Mouse (Mus musculus) megakaryocyte, embryonic 14.5 days (primary cell): ENCODE data around the gene Wdr95. TPM values are rescaled to one million over a fixed set of nuclear protein-coding genes. Genes with fewer than 3 reads are reported as not detected.

Experiments used
- H3K27me3 ChIP-seq: replicated peaks from 2 replicates; pipeline ENCODE3; 2012; ENCODE audit warnings: inconsistent platforms
- H3K36me3 ChIP-seq: replicated peaks from 2 replicates; pipeline ENCODE3; 2012; ENCODE audit warnings: low read length, inconsistent platforms, mixed read lengths
- H3K4me1 ChIP-seq: 2 replicates; pipeline ENCODE4 v1.6.1; 2012; ENCODE audit warnings: inconsistent platforms
- H3K4me3 ChIP-seq: replicated peaks from 2 replicates; pipeline ENCODE3; 2012; ENCODE audit warnings: moderate library complexity, mild to moderate bottlenecking, inconsistent platforms
- H3K9me3 ChIP-seq: 2 replicates; pipeline ENCODE4 v1.6.1; 2012; ENCODE audit warnings: inconsistent platforms
- FLI1 ChIP-seq: IDR thresholded peaks from 2 replicates; pipeline ENCODE4 v1.6.1; 2012; ENCODE audit warnings: low read length, inconsistent platforms, mixed read lengths
- GATA1 ChIP-seq: IDR thresholded peaks from 3 replicates; pipeline ENCODE4 v1.6.1; 2012; ENCODE audit warnings: mixed read lengths, low read length, inconsistent platforms, borderline replicate concordance
- polyA plus RNA-seq: library from polyadenylated mRNA; stranded (reverse); fragments of >175 nt; gene quantifications from 2 replicates; pipeline ENCODE4 v1.2.3, GENCODE M21; 2012; ENCODE audit warnings: low replicate concordance; ENCODE audit not compliant: insufficient read depth

The Wdr95 gene
- polyA plus RNA-seq, 1 experiment, result not detected

DNA sequence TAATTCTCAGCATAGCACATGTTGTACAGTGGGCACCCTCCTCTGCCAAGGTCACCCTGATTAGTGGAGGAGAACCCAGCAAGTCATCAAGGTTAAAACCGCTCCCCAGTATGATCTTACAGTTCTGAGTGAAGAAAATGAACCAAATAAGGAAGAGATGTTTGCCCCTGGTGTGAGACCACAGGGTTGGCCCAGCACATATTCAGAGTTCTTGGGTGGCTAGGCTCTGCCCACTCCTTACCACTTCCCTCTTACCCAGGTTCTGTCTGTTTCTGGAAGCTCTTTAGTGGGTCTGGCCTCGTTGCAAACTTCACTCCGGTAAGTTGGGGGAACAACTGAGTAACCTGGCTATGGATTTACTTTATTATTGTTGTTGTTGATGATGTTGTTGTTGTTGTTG, 65.7 kb downstream of the Wdr95 start:
- TF ChIP-seq GATA1 (no peak), FLI1 (no peak)

DNA sequence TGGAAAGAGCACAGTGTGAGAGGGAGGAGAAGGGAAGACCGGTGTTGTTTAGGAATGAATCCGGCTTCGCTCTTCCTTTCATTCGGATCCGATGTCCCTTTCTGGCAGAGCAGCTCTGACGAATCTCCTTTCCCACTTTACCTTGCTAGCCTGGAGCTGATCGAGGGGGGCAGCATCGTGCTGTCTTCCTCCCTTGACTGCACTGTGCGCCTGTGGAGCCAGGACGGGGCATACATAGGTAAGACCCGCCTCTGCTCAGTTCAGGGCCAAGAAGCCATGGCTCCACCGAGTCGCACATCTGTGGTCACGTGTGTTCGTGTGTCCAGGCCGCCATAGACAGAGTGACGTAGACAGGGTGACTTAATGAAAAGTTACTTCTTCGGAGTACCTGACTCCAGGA, 68.9 kb downstream of the Wdr95 start:
- H3K27me3 ChIP-seq, result peaks cover 7% of the 10 kb centered on the region
- H3K9me3 ChIP-seq, result peaks cover 36% of the 10 kb centered on the region
- no peaks in the 10 kb centered on the region for H3K36me3 ChIP-seq
- no peak overlapping the region for H3K4me3 ChIP-seq
- no peak for TF ChIP-seq FLI1
- TF ChIP-seq GATA1, result no peak
- H3K4me1 ChIP-seq, result peaks cover 4% of the 10 kb centered on the region; the same call in 1 of the 2 replicates

More for the DNA sequence above, 65.7 kb downstream of the Wdr95 start:
- peaks cover 1% of the 10 kb centered on the region; the same call in 1 of the 2 replicates for H3K4me1 ChIP-seq
- no peaks in the 10 kb centered on the region for H3K36me3 ChIP-seq
- no peak overlapping the region for H3K4me3 ChIP-seq
- H3K27me3 ChIP-seq, result peaks cover 4% of the 10 kb centered on the region
- peaks cover 29% of the 10 kb centered on the region for H3K9me3 ChIP-seq

DNA sequence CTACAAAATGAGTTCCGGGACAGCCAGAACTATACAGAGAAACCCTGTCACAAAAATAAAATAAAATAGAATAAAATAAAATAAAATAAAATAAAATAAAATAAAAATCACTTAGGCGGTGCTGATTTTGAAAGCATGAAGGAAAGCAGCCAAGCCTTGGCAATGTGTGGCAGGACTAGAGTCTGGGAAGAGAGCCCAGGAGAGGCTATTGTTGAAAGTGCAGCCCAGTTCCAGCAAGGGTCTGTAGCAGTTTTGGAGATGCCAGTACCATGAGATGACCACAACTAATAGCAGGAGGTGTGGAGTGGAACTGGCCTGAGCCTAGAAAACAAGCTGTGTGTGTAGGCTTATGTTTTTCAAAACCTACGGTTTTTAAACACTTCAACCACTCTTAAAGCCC, 73.5 kb downstream of the Wdr95 start:
- Histone ChIP-seq H3K36me3 (no peaks in the 10 kb centered on the region), H3K27me3 (peaks cover 7% of the 10 kb centered on the region), H3K9me3 (peaks cover 42% of the 10 kb centered on the region), H3K4me1 (peaks cover 8% of the 10 kb centered on the region), H3K4me3 (no peak overlapping the region)
- TF ChIP-seq GATA1 (no peak), FLI1 (no peak)

DNA sequence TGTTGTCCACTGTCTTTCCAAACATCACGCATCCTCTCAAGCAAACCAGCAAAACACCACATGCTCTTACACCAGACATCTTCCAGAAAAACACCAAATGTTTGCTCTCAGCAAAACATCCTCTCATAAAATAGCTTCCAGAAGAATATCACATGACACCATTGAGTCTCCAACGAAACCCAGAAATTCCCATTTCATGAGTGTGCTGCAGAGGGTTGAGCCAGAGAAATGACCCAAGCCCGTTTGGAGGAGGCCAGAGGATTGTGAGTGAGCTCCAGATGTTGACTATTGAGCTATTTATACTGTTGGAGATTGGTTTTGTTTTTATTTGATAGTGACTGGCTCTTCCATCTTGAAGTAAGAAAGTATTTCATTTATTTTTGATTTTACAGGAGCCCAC, 74.8 kb downstream of the Wdr95 start:
- Histone ChIP-seq H3K36me3 (no peaks in the 10 kb centered on the region), H3K27me3 (peaks cover 3% of the 10 kb centered on the region), H3K4me1 (peaks cover 8% of the 10 kb centered on the region), H3K9me3 (peaks cover 38% of the 10 kb centered on the region), H3K4me3 (no peak overlapping the region)
- no peak for TF ChIP-seq FLI1
- no peak for TF ChIP-seq GATA1

DNA sequence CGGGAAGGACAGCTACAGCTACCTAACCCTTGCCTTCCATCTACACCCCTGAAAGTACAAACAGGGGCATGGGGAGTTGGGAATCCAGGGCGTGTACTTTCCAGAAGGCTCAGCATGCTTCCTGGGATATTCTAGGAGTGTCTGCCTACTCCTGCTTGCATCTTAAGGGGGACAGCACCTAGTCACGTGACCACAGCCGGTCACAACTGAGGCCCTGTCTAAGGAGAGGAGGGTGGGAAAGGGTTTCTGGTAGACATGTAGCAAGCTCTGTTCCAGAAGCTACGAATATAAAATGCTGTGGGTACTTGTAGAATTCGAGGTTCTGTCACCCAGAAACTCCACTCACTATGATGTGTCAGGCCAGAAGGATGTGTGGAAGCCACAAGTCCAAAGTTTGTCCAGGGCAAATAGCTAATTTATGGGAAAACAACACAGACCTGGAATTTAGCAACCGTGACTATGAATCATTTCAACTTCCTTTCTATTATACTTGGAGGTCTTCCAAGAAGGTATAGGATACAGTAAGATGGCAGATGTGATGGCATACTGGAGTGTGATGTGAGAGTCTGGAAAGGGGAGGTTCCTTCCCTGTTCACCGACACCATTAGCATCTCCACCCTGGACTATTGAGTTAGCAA, 78.7 kb downstream of the Wdr95 start:
- Histone ChIP-seq H3K4me1 (peaks cover 9% of the 10 kb centered on the region), H3K36me3 (no peaks in the 10 kb centered on the region), H3K9me3 (peaks cover 30% of the 10 kb centered on the region), H3K27me3 (peaks cover 2% of the 10 kb centered on the region), H3K4me3 (no peak overlapping the region)
- TF ChIP-seq FLI1 (no peak), GATA1 (no peak)

DNA sequence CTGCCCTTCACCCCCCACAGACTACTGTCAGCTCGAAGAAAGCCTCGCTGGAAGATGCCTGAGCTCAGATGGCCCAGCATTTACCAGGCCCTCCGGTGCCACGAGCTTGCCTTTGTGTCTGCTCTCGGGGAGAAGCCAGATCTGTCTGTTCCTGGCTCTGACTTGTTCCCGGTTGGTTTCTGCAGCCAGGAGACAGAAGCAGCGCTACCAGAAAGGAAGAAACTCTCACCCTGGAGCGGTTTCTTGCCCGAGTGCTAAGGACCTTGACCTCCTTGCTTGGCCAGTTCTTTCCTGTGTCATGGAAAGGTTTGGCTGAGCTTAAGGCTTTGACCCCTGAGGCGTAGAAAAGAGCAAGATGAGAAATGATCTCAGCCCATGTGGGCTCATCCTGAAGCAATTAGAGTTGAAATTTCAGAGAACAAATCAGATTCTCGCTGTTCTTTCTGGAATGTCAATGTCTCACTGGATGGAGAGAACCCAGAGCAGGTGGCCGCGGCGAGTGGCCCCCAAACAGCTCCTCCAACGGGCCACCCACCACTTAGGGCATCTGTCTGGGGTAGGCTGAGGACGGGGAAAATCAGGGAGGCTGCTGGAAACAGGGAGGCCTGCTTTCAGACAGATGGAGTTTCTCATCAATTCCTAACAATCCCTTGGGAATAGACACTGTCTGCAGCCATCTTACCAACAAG, 83.1 kb downstream of the Wdr95 start:
- H3K36me3 ChIP-seq, result peaks cover 34% of the 10 kb centered on the region
- TF ChIP-seq GATA1, result no peak
- TF ChIP-seq FLI1, result no peak
- peaks cover 2% of the 10 kb centered on the region for H3K27me3 ChIP-seq
- no peak overlapping the region for H3K4me3 ChIP-seq
- peaks cover 28% of the 10 kb centered on the region for H3K4me1 ChIP-seq
- 0 out of 2 replicates have a peak, but pooled peaks cover 3% of the 10 kb centered on the region for H3K9me3 ChIP-seq

DNA sequence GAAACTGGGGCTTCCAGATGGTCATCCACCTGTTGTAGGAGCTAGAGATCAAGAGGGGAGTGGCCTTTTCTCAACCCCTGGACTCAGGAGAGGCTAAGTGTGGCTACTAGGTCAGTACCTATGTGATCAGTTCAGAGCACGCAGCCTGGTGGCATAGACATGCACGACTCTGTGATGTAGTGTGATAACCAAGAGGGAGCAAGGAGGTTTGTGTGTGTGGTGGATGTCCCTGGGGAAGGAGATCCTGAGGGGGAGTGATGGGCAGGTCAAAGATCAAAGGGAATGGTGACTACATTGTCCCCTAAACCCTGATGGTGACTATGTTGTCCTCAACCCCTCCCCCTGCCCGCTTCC, 83.7 kb downstream of the Wdr95 start:
- H3K9me3 ChIP-seq, result 0 out of 2 replicates have a peak, but pooled peaks cover 3% of the 10 kb centered on the region
- peaks cover 39% of the 10 kb centered on the region for H3K36me3 ChIP-seq
- TF ChIP-seq GATA1 (no peak), FLI1 (no peak)
- H3K27me3 ChIP-seq, result peaks cover 2% of the 10 kb centered on the region
- H3K4me1 ChIP-seq, result peaks cover 28% of the 10 kb centered on the region
- H3K4me3 ChIP-seq, result peak overlapping the region; percentile 17

DNA sequence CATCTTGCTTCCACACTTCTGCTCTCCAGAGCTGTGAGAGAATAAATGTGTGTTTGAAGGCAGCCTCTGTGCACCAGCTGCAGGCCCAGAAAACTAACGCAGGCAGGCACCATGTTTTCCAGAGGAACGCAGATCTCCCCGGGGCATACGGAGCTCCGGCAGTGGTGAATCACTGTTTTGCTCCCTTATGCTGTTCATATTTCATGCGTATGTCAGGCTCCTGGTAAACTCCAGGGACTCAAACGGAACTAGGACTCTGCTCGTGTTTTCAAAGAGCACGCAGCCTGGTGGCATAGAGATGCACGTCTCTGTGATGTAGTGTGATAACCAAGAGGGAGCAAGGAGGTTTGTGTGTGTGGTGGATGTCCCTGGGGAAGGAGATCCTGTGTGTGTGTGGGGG, 84.3 kb downstream of the Wdr95 start:
- TF ChIP-seq FLI1, result no peak
- TF ChIP-seq GATA1, result no peak
- H3K36me3 ChIP-seq, result peaks cover 45% of the 10 kb centered on the region
- H3K4me1 ChIP-seq, result peaks cover 29% of the 10 kb centered on the region

DNA sequence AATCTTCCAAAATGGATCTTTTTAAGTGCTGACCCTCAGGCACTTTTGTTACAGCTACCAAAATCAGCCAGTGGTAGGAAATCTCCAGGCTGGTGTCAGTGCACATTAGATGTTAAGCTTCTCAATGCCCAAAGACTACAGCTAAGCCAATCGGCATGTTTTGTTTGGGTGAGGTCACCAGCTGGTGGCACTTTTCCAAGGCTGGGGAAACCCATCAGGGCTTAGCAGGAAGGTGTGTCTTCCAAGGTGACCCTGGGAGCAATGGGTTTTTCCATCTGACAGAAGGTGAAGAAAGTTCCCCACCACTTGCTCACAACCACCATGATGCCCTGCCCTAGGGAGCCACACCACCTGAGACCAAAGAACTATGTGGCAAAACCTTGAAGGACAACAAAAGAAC, 87.7 kb downstream of the Wdr95 start:
- H3K9me3 ChIP-seq, result no peaks in the 10 kb centered on the region
- peaks cover 38% of the 10 kb centered on the region for H3K4me1 ChIP-seq
- no peaks in the 10 kb centered on the region for H3K27me3 ChIP-seq
- H3K4me3 ChIP-seq, result no peak overlapping the region
- peaks cover 79% of the 10 kb centered on the region for H3K36me3 ChIP-seq
- TF ChIP-seq FLI1 (no peak), GATA1 (no peak)

More for the DNA sequence above, 84.3 kb downstream of the Wdr95 start:
- Histone ChIP-seq H3K9me3 (0 out of 2 replicates have a peak, but pooled peaks cover 3% of the 10 kb centered on the region), H3K4me3 (no peak overlapping the region), H3K27me3 (peaks cover 2% of the 10 kb centered on the region)

DNA sequence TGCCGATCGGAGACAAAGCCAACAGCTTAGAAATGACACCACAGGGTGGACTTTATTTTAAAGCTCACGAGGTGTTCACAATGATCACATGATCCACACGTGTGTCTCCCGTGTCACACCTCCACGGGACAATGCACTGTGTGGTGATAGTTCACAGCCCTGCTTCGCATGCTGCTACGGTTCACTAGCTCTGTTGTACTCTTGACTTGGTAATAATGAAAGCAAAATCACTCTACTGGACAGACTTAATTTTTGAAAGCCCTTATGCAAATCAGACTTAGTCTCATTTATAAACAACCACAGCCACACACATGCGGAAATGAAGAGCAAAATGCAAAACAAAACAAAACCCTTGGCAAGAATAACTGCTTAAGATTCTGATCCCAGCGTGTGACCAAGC, 88.3 kb downstream of the Wdr95 start:
- H3K9me3 ChIP-seq, result no peaks in the 10 kb centered on the region
- no peak overlapping the region for H3K4me3 ChIP-seq
- TF ChIP-seq GATA1 (no peak), FLI1 (no peak)
- peaks cover 85% of the 10 kb centered on the region for H3K36me3 ChIP-seq
- no peaks in the 10 kb centered on the region for H3K27me3 ChIP-seq
- peaks cover 41% of the 10 kb centered on the region for H3K4me1 ChIP-seq
